ENCODE assay signal across 10 mouse cellular contexts in the genomic region with DNA sequence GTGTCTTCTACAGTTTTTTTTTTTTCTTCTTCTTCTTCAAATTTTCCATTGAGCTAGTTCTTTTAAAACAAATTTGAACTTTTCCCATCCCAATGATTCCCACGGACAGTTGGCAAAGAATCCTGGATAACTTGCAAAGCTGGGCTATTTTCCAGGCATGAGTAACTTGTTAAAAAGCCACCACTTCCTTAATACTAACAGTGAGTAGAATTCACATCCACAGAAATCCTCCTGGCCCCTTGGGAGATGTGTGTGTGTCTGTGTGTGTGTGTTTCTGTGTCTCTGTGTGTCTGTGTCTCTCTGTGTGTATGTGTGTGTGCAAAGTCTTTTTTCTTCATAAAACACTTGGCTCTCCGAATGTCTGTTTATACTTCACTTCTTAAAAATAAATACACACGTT.
DNase-seq lines count a peak whose midpoint lies in the region; ATAC-seq and TF ChIP-seq lines count a peak whose summit lies in the region.
"Had no signal": no experiment of that assay in that cellular context is flagged by ENCODE, and none has a peak within 500 bp of the region (broad histone marks: within the 10 kb centered on the region; RNA-seq: fewer than 3 reads in every experiment).

No protein-coding gene starts in this region.

- no peaks in the 10 kb centered on the region for H3K9me3 ChIP-seq in liver, postnatal 0 days (ENCODE audit: low read length)
- H3K9me3 ChIP-seq in liver, embryonic 11.5 days (ENCODE audit: control insufficient read depth, low read length), result no peaks in the 10 kb centered on the region
- H3K9me3 ChIP-seq: embryonic facial prominence, embryonic 12.5 days; liver, embryonic 15.5 days had no signal

- no peak overlapping the region for H3K9ac ChIP-seq in liver, postnatal 0 days (replicated peaks)
- no peak overlapping the region for H3K9ac ChIP-seq in liver, embryonic 11.5 days (ENCODE audit: low read depth, low read length)
- H3K9ac ChIP-seq: embryonic facial prominence, embryonic 12.5 days; liver, embryonic 15.5 days had no signal

- H3K27me3 ChIP-seq in liver, postnatal 0 days (ENCODE audit: insufficient read depth, low read length), result no peaks in the 10 kb centered on the region
- H3K27me3 ChIP-seq in liver, embryonic 11.5 days (replicated peaks; ENCODE audit: control insufficient read depth, insufficient read depth, low read length), result no peaks in the 10 kb centered on the region
- H3K27me3 ChIP-seq: embryonic facial prominence, embryonic 12.5 days; liver, embryonic 15.5 days had no signal

- intact Hi-C loops in gastrocnemius, adult 2 months (cut with DNase I), result no loop called here
- intact Hi-C loops in heart, postnatal 36 days (cut with DNase I), result loop anchor here (2.0 to 10.0 kb wide), 6 partner anchors 138 to 728 kb away; a partner anchor contains a TSS

- TF ChIP-seq CTCF in liver, postnatal 0 days (IDR thresholded peaks at IDR 0.05; ENCODE audit: low read depth), result no peak
- TF ChIP-seq CTCF in gastrocnemius, adult 2 months (IDR thresholded peaks at IDR 0.05), result no peak

- no peak for DNase-seq in liver, postnatal 0 days
- DNase-seq in liver, embryonic 11.5 days (ENCODE audit: low spot score), result no peak
- peak; percentile 22 for DNase-seq in gastrocnemius, adult 2 months
- DNase-seq in heart, postnatal 36 days, result peak; percentile 26 to 37
- peak; percentile 29 to 40 for DNase-seq in lung, postnatal 4 days
- DNase-seq in cerebellum, postnatal 4 days (ENCODE audit: low spot score in 2 of 2), result no peak
- no peak for DNase-seq in right cerebral cortex, postnatal 14 days
- DNase-seq: thymus, postnatal 25 days had no signal

- H3K4me2 ChIP-seq in liver, postnatal 0 days (ENCODE audit: low read depth, low read length), result no peak overlapping the region
- H3K4me2 ChIP-seq in liver, embryonic 11.5 days, result no peak overlapping the region
- H3K4me2 ChIP-seq: embryonic facial prominence, embryonic 12.5 days; liver, embryonic 15.5 days had no signal

- 54% methylated on average over 3 of the region's 3 CpGs for WGBS in liver, postnatal 0 days (ENCODE audit: insufficient replicate concordance)
- 64% methylated on average over 3 of the region's 3 CpGs for WGBS in liver, embryonic 11.5 days

- no peaks in the 10 kb centered on the region for H3K4me1 ChIP-seq in liver, postnatal 0 days (ENCODE audit: insufficient read depth)
- H3K4me1 ChIP-seq in liver, embryonic 11.5 days (replicated peaks; ENCODE audit: control insufficient read depth, insufficient read depth, low read length), result peaks cover 19% of the 10 kb centered on the region
- H3K4me1 ChIP-seq: embryonic facial prominence, embryonic 12.5 days had no signal

- H3K27ac ChIP-seq in liver, postnatal 0 days (ENCODE audit: low read depth), result 0 out of 2 replicates have a peak overlapping the region, but pooled peaks have one; percentile 12
- no peak overlapping the region for H3K27ac ChIP-seq in liver, embryonic 11.5 days (ENCODE audit: low read depth, low read length)
- peak overlapping the region; percentile 56; the same call in 1 of the 2 replicates for H3K27ac ChIP-seq in gastrocnemius, adult 2 months
- H3K27ac ChIP-seq: embryonic facial prominence, embryonic 12.5 days had no signal

- H3K36me3 ChIP-seq in liver, postnatal 0 days (replicated peaks; ENCODE audit: insufficient read depth, low read length), result no peaks in the 10 kb centered on the region
- H3K36me3 ChIP-seq in liver, embryonic 11.5 days (ENCODE audit: control insufficient read depth, insufficient read depth, low read length), result no peaks in the 10 kb centered on the region
- H3K36me3 ChIP-seq: embryonic facial prominence, embryonic 12.5 days; liver, embryonic 15.5 days had no signal

- no peak for ATAC-seq in liver, postnatal 0 days
- no peak for ATAC-seq in liver, embryonic 11.5 days (replicated peaks; ENCODE audit: low FRiP score)

- H3K4me3 ChIP-seq in liver, postnatal 0 days (ENCODE audit: low read depth, low read length), result no peak overlapping the region
- no peak overlapping the region for H3K4me3 ChIP-seq in liver, embryonic 11.5 days (ENCODE audit: low read depth, low read length)
- H3K4me3 ChIP-seq in gastrocnemius, adult 2 months, result no peak overlapping the region
- H3K4me3 ChIP-seq: embryonic facial prominence, embryonic 12.5 days; liver, embryonic 15.5 days had no signal

- no peak for TF ChIP-seq EP300 in liver, postnatal 0 days (IDR thresholded peaks at IDR 0.05; ENCODE audit: low read depth)

Comparison
In these comparisons a context has a peak if more than half of its experiments do, and no peak if none do; other contexts are left out.
1. DNase-seq: peak in gastrocnemius, adult 2 months (single experiment), heart, postnatal 36 days (2 of 2) and lung, postnatal 4 days (2 of 2); none in liver, postnatal 0 days (single experiment), liver, embryonic 11.5 days (single experiment), cerebellum, postnatal 4 days (0 of 2) and right cerebral cortex, postnatal 14 days (single experiment).